Mouse (Mus musculus) midbrain, embryonic 12.5 days (tissue): ENCODE data around the gene Pdzk1. TPM values are rescaled to one million over a fixed set of nuclear protein-coding genes. Genes with fewer than 3 reads are reported as not detected.

ENCODE experiments used
- ATAC-seq: fragments of 200-750 bp; cut with Nextera tagmentation; 2 replicates; pipeline ENCODE4 v1.8.0; 2017; ENCODE audit warnings: low read depth, moderate TSS enrichment, moderate library complexity; ENCODE audit not compliant: low FRiP score
- H3K27ac ChIP-seq: fragments of 300-500 bp; sonication (generic); replicated peaks from 2 replicates; pipeline ENCODE4 v1.5.1; 2016; ENCODE audit warnings: mild to moderate bottlenecking
- H3K27me3 ChIP-seq: fragments of 300-500 bp; sonication (generic); 2 replicates; pipeline ENCODE4 v1.6.1; 2016; ENCODE audit warnings: mild to moderate bottlenecking
- H3K36me3 ChIP-seq: fragments of 300-500 bp; sonication (generic); 2 replicates; pipeline ENCODE4 v1.6.1; 2016
- H3K4me1 ChIP-seq: fragments of 300-500 bp; sonication (generic); 2 replicates; pipeline ENCODE4 v1.6.1; 2016
- H3K4me2 ChIP-seq: fragments of 300-500 bp; sonication (generic); replicated peaks from 2 replicates; pipeline ENCODE4 v1.6.1; 2016; ENCODE audit warnings: mild to moderate bottlenecking, moderate library complexity
- H3K4me3 ChIP-seq: fragments of 300-500 bp; sonication (generic); 2 replicates; pipeline ENCODE4 v1.5.1; 2016; ENCODE audit warnings: mild to moderate bottlenecking
- H3K9ac ChIP-seq: fragments of 300-500 bp; sonication (generic); replicated peaks from 2 replicates; pipeline ENCODE4 v1.6.1; 2016; ENCODE audit warnings: mild to moderate bottlenecking, moderate library complexity
- H3K9me3 ChIP-seq: fragments of 300-500 bp; sonication (generic); 2 replicates; pipeline ENCODE4 v1.6.1; 2016; ENCODE audit warnings: mild to moderate bottlenecking
- WGBS: fragments of 180-500 bp; shearing (Covaris S2); methylation state at CpG from one replicate; pipeline ENCODE4 v1.1.7; 2016; 5-methylcytosine and 5-hydroxymethylcytosine counted together
- polyA plus RNA-seq: library from polyadenylated mRNA; unstranded; fragments of >200 nt; fragmentation: Nextera tagmentation; extraction: Ambion mirVana; gene quantifications from 2 replicates; pipeline ENCODE4 v1.2.1, GENCODE M21; 2016

Pdzk1 gene
- 0.35 TPM in 1 of 2 replicates, not detected in the other for polyA plus RNA-seq

GRCm38 (mm10) chr3:96828984-96829383, at the start of gene Pdzk1, which contains the start of gene Cd160:
Gene Pdzk1, plus strand, starts transcription at chr3:96829284.
Gene Cd160, minus strand, starts transcription at chr3:96829351.
- WGBS, result 83% methylated on average over 1 of the region's 1 CpGs
- Histone ChIP-seq H3K4me1 (no peaks in the 10 kb centered on the region), H3K4me2 (no peak within 1 kb of the TSS), H3K4me3 (no peak within 1 kb of the TSS), H3K27ac (no peak within 1 kb of the TSS), H3K9ac (no peak within 1 kb of the TSS), H3K9me3 (no peaks in the 10 kb centered on the region), H3K36me3 (no peaks in the 10 kb centered on the region), H3K27me3 (no peaks in the 10 kb centered on the region; the same call in 1 of the 2 replicates)
- ATAC-seq, result no peak

- Histone ChIP-seq H3K9me3 (no peaks in the 10 kb centered on the region), H3K27ac (no peak overlapping the region), H3K4me2 (no peak overlapping the region), H3K9ac (no peak overlapping the region), H3K4me3 (no peak overlapping the region), H3K4me1 (no peaks in the 10 kb centered on the region), H3K36me3 (peaks cover 24% of the 10 kb centered on the region), H3K27me3 (no peaks in the 10 kb centered on the region)
- 78% methylated on average over 8 of the region's 8 CpGs for WGBS
- no peak for ATAC-seq
Observed at GRCm38 (mm10) chr3:96782236-96782635, 46.8 kb upstream of the Pdzk1 start.

GRCm38 (mm10) chr3:96787784-96788183, 41.3 kb upstream of the Pdzk1 start:
- Histone ChIP-seq H3K9ac (no peak overlapping the region), H3K36me3 (peaks cover 50% of the 10 kb centered on the region)

GRCm38 (mm10) chr3:96788506-96788905, 40.6 kb upstream of the Pdzk1 start:
- H3K4me3 ChIP-seq, result no peak overlapping the region
- ATAC-seq, result no peak
- H3K9me3 ChIP-seq, result no peaks in the 10 kb centered on the region
- H3K4me1 ChIP-seq, result no peaks in the 10 kb centered on the region
- H3K27me3 ChIP-seq, result no peaks in the 10 kb centered on the region
- no peak overlapping the region for H3K27ac ChIP-seq
- 88% methylated on average over 8 of the region's 8 CpGs for WGBS
- H3K9ac ChIP-seq, result no peak overlapping the region
- H3K4me2 ChIP-seq, result no peak overlapping the region
- peaks cover 50% of the 10 kb centered on the region for H3K36me3 ChIP-seq

More at GRCm38 (mm10) chr3:96787784-96788183, 41.3 kb upstream of the Pdzk1 start:
- ATAC-seq, result no peak
- no peak overlapping the region for H3K27ac ChIP-seq
- H3K4me2 ChIP-seq, result no peak overlapping the region
- WGBS, result 88% methylated on average over 1 of the region's 1 CpGs
- no peaks in the 10 kb centered on the region for H3K27me3 ChIP-seq
- H3K9me3 ChIP-seq, result no peaks in the 10 kb centered on the region
- H3K4me1 ChIP-seq, result no peaks in the 10 kb centered on the region
- no peak overlapping the region for H3K4me3 ChIP-seq

DNA sequence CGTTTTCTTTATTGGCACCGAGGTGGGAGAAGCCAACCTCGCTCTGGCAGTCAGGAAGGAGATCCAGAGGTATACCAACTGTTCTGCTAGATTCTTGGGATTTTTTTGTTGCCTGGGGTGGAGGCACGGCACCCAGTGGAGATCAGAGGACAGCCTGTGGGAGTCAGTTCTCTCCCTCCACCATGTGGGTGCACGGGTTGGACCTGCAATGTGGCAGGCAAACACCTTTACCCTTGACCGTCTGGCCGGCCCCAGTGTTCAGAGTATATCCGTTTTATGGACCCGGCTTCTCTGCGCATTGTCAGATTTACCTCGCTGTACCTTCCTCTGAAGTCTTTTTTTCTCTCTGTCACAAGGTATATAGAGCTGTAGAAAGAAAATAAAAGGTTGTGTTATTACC, 28.8 kb upstream of the Pdzk1 start:
- Histone ChIP-seq H3K4me1 (no peaks in the 10 kb centered on the region), H3K4me3 (no peak overlapping the region), H3K4me2 (no peak overlapping the region), H3K36me3 (0 out of 2 replicates have a peak, but pooled peaks cover 6% of the 10 kb centered on the region), H3K9ac (no peak overlapping the region), H3K9me3 (no peaks in the 10 kb centered on the region), H3K27me3 (no peaks in the 10 kb centered on the region), H3K27ac (no peak overlapping the region)
- 87% methylated on average over 11 of the region's 11 CpGs for WGBS
- no peak for ATAC-seq

DNA sequence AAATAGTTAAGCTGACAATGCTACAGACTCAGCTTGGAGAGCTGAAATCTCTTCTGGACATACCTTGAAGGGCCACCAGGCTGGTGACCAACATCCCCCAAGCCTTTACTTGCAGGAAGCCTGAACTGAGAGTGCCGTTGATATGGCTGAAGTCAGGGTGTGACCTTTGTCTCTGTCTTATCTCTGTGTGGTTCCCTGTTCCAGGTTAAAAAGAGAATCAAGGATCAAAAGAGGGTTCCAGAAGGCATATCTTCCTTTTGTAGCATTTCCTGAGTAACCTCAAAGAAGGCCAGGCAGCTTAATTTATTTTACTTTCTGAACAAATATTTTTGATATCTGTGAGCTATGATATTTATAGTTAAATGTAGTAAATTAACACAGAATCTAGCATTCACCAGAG, 26.9 kb upstream of the Pdzk1 start:
- no peak overlapping the region for H3K4me2 ChIP-seq
- no peak overlapping the region for H3K4me3 ChIP-seq
- ATAC-seq, result no peak
- 84% methylated on average over 1 of the region's 1 CpGs for WGBS
- no peak overlapping the region for H3K27ac ChIP-seq
- no peaks in the 10 kb centered on the region for H3K27me3 ChIP-seq
- H3K4me1 ChIP-seq, result no peaks in the 10 kb centered on the region
- no peaks in the 10 kb centered on the region for H3K36me3 ChIP-seq
- H3K9ac ChIP-seq, result no peak overlapping the region
- H3K9me3 ChIP-seq, result no peaks in the 10 kb centered on the region

- Histone ChIP-seq H3K27me3 (no peaks in the 10 kb centered on the region), H3K36me3 (no peaks in the 10 kb centered on the region), H3K27ac (no peak overlapping the region), H3K4me2 (no peak overlapping the region), H3K9ac (no peak overlapping the region), H3K4me1 (no peaks in the 10 kb centered on the region), H3K4me3 (no peak overlapping the region), H3K9me3 (no peaks in the 10 kb centered on the region)
- ATAC-seq, result no peak
- WGBS, result 65% methylated on average over 3 of the region's 3 CpGs
Observed at GRCm38 (mm10) chr3:96808136-96808535, 20.9 kb upstream of the Pdzk1 start.

- ATAC-seq, result no peak
- no peaks in the 10 kb centered on the region for H3K9me3 ChIP-seq
- WGBS, result 88% methylated on average over 3 of the region's 3 CpGs
- no peak overlapping the region for H3K9ac ChIP-seq
- no peaks in the 10 kb centered on the region; the same call in 1 of the 2 replicates for H3K4me1 ChIP-seq
- no peak overlapping the region for H3K27ac ChIP-seq
- peaks cover 3% of the 10 kb centered on the region; the same call in 1 of the 2 replicates for H3K27me3 ChIP-seq
- no peaks in the 10 kb centered on the region for H3K36me3 ChIP-seq
- H3K4me2 ChIP-seq, result no peak overlapping the region
- no peak overlapping the region for H3K4me3 ChIP-seq
Observed at GRCm38 (mm10) chr3:96808651-96809050, 20.4 kb upstream of the Pdzk1 start.

DNA sequence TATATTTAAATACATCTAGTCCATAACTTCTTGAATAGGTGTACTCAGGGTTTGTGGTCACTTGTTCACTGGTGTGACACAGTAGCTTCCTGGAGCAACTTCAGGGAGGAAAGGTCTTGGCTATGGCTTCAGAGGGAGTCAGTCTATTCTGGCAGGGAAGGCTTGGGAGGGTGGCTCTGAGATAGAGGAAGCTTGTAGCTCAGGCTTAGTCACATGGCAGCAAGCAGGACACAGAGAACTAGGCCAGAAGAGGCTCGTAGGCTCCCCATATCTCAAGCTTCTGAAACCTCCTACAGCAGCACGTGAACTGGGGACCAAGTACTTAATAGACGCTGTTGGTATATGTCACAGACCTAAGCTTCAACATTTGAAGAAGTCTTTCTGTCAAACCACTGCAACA, 17.9 kb upstream of the Pdzk1 start:
- no peak overlapping the region for H3K27ac ChIP-seq
- 90% methylated on average over 3 of the region's 3 CpGs for WGBS
- no peak for ATAC-seq

DNA sequence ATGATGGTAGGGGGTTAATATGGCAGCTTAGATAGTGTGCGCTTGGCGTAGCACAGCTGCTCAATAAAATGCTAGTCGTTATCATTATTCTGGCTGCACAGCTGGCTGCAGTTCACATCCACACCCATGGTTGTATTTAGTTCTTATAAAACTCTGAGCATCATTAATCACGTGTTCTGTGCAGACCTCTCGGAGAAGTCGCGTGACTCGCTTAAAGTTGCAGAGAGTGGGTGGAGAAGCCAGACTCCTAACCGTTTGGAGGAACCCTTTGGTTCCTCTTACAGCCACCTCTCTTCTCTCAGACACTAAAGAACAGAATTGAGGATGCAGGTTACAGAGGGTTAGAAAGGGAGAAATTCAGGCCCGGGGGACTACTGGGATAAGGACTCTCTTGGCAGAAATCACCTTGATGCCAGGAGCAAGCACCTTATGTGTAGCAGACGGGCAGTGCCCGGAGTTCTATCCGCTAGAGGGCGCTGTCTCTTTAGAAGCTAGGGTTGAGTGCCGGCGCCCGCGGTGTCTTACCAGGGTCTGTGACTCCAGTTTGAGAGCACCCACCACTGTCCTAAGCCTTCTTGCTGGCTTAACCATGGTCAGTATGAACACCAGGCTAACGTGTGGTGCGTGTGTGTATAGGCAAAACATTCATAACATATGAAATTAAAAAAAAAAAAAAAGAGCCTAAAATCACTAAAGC, 16.5 kb upstream of the Pdzk1 start:
- 0 out of 2 replicates have a peak, but pooled peaks have one; percentile 30 for ATAC-seq
- Histone ChIP-seq H3K27me3 (peaks cover 5% of the 10 kb centered on the region; the same call in 1 of the 2 replicates), H3K9ac (no peak overlapping the region), H3K4me2 (no peak overlapping the region), H3K4me3 (no peak overlapping the region), H3K9me3 (no peaks in the 10 kb centered on the region), H3K4me1 (no peaks in the 10 kb centered on the region; the same call in 1 of the 2 replicates), H3K27ac (no peak overlapping the region), H3K36me3 (no peaks in the 10 kb centered on the region)
- 46% methylated on average over 20 of the region's 20 CpGs for WGBS

More for the DNA sequence above, 17.9 kb upstream of the Pdzk1 start:
- Histone ChIP-seq H3K4me2 (no peak overlapping the region), H3K4me3 (no peak overlapping the region), H3K4me1 (no peaks in the 10 kb centered on the region; the same call in 1 of the 2 replicates), H3K27me3 (peaks cover 5% of the 10 kb centered on the region; the same call in 1 of the 2 replicates), H3K36me3 (no peaks in the 10 kb centered on the region), H3K9me3 (no peaks in the 10 kb centered on the region), H3K9ac (no peak overlapping the region)

- Histone ChIP-seq H3K9me3 (no peaks in the 10 kb centered on the region), H3K4me1 (no peaks in the 10 kb centered on the region; the same call in 1 of the 2 replicates), H3K4me2 (no peak overlapping the region), H3K27me3 (peaks cover 5% of the 10 kb centered on the region; the same call in 1 of the 2 replicates), H3K4me3 (no peak overlapping the region), H3K36me3 (no peaks in the 10 kb centered on the region), H3K9ac (no peak overlapping the region), H3K27ac (no peak overlapping the region)
- ATAC-seq, result no peak
- WGBS, result 43% methylated on average over 9 of the region's 9 CpGs
Observed at GRCm38 (mm10) chr3:96813106-96813505, 16.0 kb upstream of the Pdzk1 start.

DNA sequence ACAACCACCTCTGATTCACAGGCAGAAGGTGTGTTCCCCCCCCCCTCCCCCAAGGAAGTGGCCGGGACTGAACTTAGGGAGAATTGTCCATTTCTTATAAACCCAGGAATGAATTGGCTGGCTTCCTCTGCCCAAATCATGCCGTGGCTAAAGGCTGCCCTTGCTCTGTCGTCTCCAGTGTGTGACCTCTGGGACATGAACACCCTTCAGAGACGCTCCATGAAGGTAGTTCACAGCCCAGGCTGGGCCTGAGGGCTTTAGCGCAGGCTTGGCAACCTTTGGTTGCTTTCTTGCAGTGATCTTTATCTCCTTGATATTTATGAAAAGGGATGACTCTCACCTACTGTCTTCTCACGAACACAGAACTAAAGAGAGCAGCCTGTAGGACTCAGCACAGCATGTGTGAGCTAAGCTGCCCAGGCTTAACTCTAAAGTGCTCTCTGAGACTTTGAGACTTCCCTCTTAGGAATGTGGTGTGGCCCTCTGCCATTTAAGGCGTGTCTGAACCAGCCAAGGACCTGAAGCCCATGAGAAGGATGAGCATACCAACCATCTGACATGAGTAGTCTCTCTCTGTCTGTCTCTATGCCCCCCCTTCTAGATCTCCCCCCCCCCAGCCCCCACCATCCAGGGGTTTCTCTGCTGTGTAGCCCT, 15.4 kb upstream of the Pdzk1 start:
- ATAC-seq, result no peak
- Histone ChIP-seq H3K27ac (no peak overlapping the region), H3K9me3 (no peaks in the 10 kb centered on the region), H3K4me3 (no peak overlapping the region), H3K4me1 (no peaks in the 10 kb centered on the region; the same call in 1 of the 2 replicates), H3K4me2 (no peak overlapping the region), H3K36me3 (no peaks in the 10 kb centered on the region), H3K9ac (no peak overlapping the region), H3K27me3 (peaks cover 5% of the 10 kb centered on the region; the same call in 1 of the 2 replicates)
- WGBS, result 72% methylated on average over 7 of the region's 7 CpGs
